Mouse (Mus musculus): ENCODE measurements around the gene Insl3. TPM values are rescaled to one million over a fixed set of nuclear protein-coding genes. Genes with fewer than 3 reads are reported as not detected.

Insl3 gene
- polyA plus RNA-seq, 1 experiment from 2014 or later: 1.1 TPM

GRCm38 (mm10) chr8:71678216-71678615 is 10.8 kb upstream of the Insl3 start:
- H3K4me3 ChIP-seq (replicated peaks): no peak overlapping the region
- H3K4me1 ChIP-seq: peaks cover 40% of the 10 kb centered on the region
- H3K9ac ChIP-seq: no peak overlapping the region
- no peak overlapping the region for H3K4me2 ChIP-seq (replicated peaks)
- no peak for ATAC-seq (ENCODE audit: insufficient number of reproducible peaks, low FRiP score, low TSS enrichment, low read depth)
- WGBS: 67% methylated on average over 4 of the region's 4 CpGs
- H3K27me3 ChIP-seq: peaks cover 65% of the 10 kb centered on the region
- no peaks in the 10 kb centered on the region for H3K36me3 ChIP-seq
- no peak overlapping the region for H3K27ac ChIP-seq (replicated peaks)
- H3K9me3 ChIP-seq (replicated peaks): no peaks in the 10 kb centered on the region

GRCm38 (mm10) chr8:71679116-71679515 is 9.9 kb upstream of the Insl3 start:
- peak overlapping the region; percentile 28 for H3K4me3 ChIP-seq (replicated peaks)
- ATAC-seq (ENCODE audit: insufficient number of reproducible peaks, low FRiP score, low TSS enrichment, low read depth): no peak
- H3K27me3 ChIP-seq: peaks cover 74% of the 10 kb centered on the region
- no peak overlapping the region for H3K27ac ChIP-seq (replicated peaks)
- whole genome bisulfite sequencing: 20% methylated on average over 16 of the region's 16 CpGs
- H3K9me3 ChIP-seq (replicated peaks): no peaks in the 10 kb centered on the region
- peak overlapping the region; percentile 42 for H3K4me2 ChIP-seq (replicated peaks)
- H3K9ac ChIP-seq: no peak overlapping the region
- H3K4me1 ChIP-seq: peaks cover 40% of the 10 kb centered on the region
- H3K36me3 ChIP-seq: no peaks in the 10 kb centered on the region

GRCm38 (mm10) chr8:71679550-71680168 is 9.4 kb upstream of the Insl3 start:
- H3K4me3 ChIP-seq (replicated peaks): peak overlapping the region; percentile 28
- H3K9ac ChIP-seq: no peak overlapping the region
- H3K27ac ChIP-seq (replicated peaks): no peak overlapping the region
- peaks cover 40% of the 10 kb centered on the region for H3K4me1 ChIP-seq
- 5% methylated on average over 46 of the region's 46 CpGs for WGBS
- peaks cover 79% of the 10 kb centered on the region for H3K27me3 ChIP-seq
- ATAC-seq (ENCODE audit: insufficient number of reproducible peaks, low FRiP score, low TSS enrichment, low read depth): no peak
- H3K9me3 ChIP-seq (replicated peaks): no peaks in the 10 kb centered on the region
- no peaks in the 10 kb centered on the region for H3K36me3 ChIP-seq
- H3K4me2 ChIP-seq (replicated peaks): peak overlapping the region; percentile 42

GRCm38 (mm10) chr8:71680471-71680870 is 8.5 kb upstream of the Insl3 start:
- no peak overlapping the region for H3K4me2 ChIP-seq (replicated peaks)
- no peak for ATAC-seq (ENCODE audit: insufficient number of reproducible peaks, low FRiP score, low TSS enrichment, low read depth)
- no peak overlapping the region for H3K9ac ChIP-seq
- no peak overlapping the region for H3K27ac ChIP-seq (replicated peaks)
- H3K36me3 ChIP-seq: no peaks in the 10 kb centered on the region
- peaks cover 85% of the 10 kb centered on the region for H3K27me3 ChIP-seq
- H3K4me1 ChIP-seq: peaks cover 41% of the 10 kb centered on the region
- 11% methylated on average over 21 of the region's 21 CpGs for WGBS
- H3K9me3 ChIP-seq (replicated peaks): no peaks in the 10 kb centered on the region
- 0 out of 2 replicates have a peak overlapping the region, but pooled peaks have one; percentile 3 for H3K4me3 ChIP-seq (replicated peaks)

- 12% methylated on average over 18 of the region's 18 CpGs for WGBS
- Histone ChIP-seq H3K36me3 (no peaks in the 10 kb centered on the region), H3K4me1 (peaks cover 42% of the 10 kb centered on the region), H3K4me3 (replicated peaks) (no peak overlapping the region), H3K9ac (no peak overlapping the region), H3K9me3 (replicated peaks) (no peaks in the 10 kb centered on the region), H3K27ac (replicated peaks) (no peak overlapping the region), H3K4me2 (replicated peaks) (no peak overlapping the region), H3K27me3 (peaks cover 92% of the 10 kb centered on the region)
- ATAC-seq (ENCODE audit: insufficient number of reproducible peaks, low FRiP score, low TSS enrichment, low read depth): no peak
These were observed 7.6 kb upstream of the Insl3 start for GRCm38 (mm10) chr8:71681369-71681915.

GRCm38 (mm10) chr8:71682832-71683231 is 6.2 kb upstream of the Insl3 start:
- H3K9ac ChIP-seq: no peak overlapping the region
- no peak for ATAC-seq (ENCODE audit: insufficient number of reproducible peaks, low FRiP score, low TSS enrichment, low read depth)
- H3K4me2 ChIP-seq (replicated peaks): no peak overlapping the region
- peaks cover 100% of the 10 kb centered on the region for H3K27me3 ChIP-seq
- H3K4me1 ChIP-seq: peaks cover 48% of the 10 kb centered on the region
- WGBS: 56% methylated on average over 12 of the region's 12 CpGs
- H3K9me3 ChIP-seq (replicated peaks): no peaks in the 10 kb centered on the region
- no peak overlapping the region for H3K27ac ChIP-seq (replicated peaks)
- no peaks in the 10 kb centered on the region for H3K36me3 ChIP-seq
- H3K4me3 ChIP-seq (replicated peaks): no peak overlapping the region

GRCm38 (mm10) chr8:71684701-71685100 is 4.3 kb upstream of the Insl3 start:
- WGBS: 16% methylated on average over 10 of the region's 10 CpGs
- Histone ChIP-seq H3K27me3 (peaks cover 100% of the 10 kb centered on the region), H3K4me1 (peaks cover 41% of the 10 kb centered on the region), H3K4me3 (replicated peaks) (no peak overlapping the region), H3K27ac (replicated peaks) (no peak overlapping the region), H3K36me3 (no peaks in the 10 kb centered on the region), H3K9ac (no peak overlapping the region), H3K9me3 (replicated peaks) (no peaks in the 10 kb centered on the region), H3K4me2 (replicated peaks) (no peak overlapping the region)
- ATAC-seq (ENCODE audit: insufficient number of reproducible peaks, low FRiP score, low TSS enrichment, low read depth): no peak

- 6% methylated on average over 29 of the region's 29 CpGs for WGBS
- H3K36me3 ChIP-seq: no peaks in the 10 kb centered on the region
- H3K27me3 ChIP-seq: peaks cover 100% of the 10 kb centered on the region
- no peaks in the 10 kb centered on the region for H3K9me3 ChIP-seq (replicated peaks)
- no peak overlapping the region for H3K27ac ChIP-seq (replicated peaks)
- peaks cover 34% of the 10 kb centered on the region for H3K4me1 ChIP-seq
- peak overlapping the region; percentile 16 for H3K4me3 ChIP-seq (replicated peaks)
- ATAC-seq (ENCODE audit: insufficient number of reproducible peaks, low FRiP score, low TSS enrichment, low read depth): no peak
- peak overlapping the region; percentile 41 for H3K4me2 ChIP-seq (replicated peaks)
- no peak overlapping the region for H3K9ac ChIP-seq
These were observed 3.4 kb upstream of the Insl3 start for GRCm38 (mm10) chr8:71685573-71685972.

GRCm38 (mm10) chr8:71686143-71686734 is 2.8 kb upstream of the Insl3 start:
- Histone ChIP-seq H3K36me3 (no peaks in the 10 kb centered on the region), H3K9ac (no peak overlapping the region), H3K4me2 (replicated peaks) (peak overlapping the region; percentile 41), H3K4me1 (peaks cover 29% of the 10 kb centered on the region), H3K4me3 (replicated peaks) (peak overlapping the region; percentile 16), H3K27ac (replicated peaks) (no peak overlapping the region), H3K27me3 (peaks cover 100% of the 10 kb centered on the region), H3K9me3 (replicated peaks) (no peaks in the 10 kb centered on the region)
- peak; percentile 22; the same call in 1 of the 2 replicates for ATAC-seq (ENCODE audit: insufficient number of reproducible peaks, low FRiP score, low TSS enrichment, low read depth)
- 3% methylated on average over 23 of the region's 23 CpGs for WGBS

GRCm38 (mm10) chr8:71687616-71688015 is 1.4 kb upstream of the Insl3 start:
- peaks cover 27% of the 10 kb centered on the region for H3K4me1 ChIP-seq
- no peak overlapping the region for H3K4me2 ChIP-seq (replicated peaks)
- no peak overlapping the region for H3K9ac ChIP-seq
- H3K4me3 ChIP-seq (replicated peaks): no peak overlapping the region
- WGBS: 2% methylated on average over 8 of the region's 8 CpGs
- no peak overlapping the region for H3K27ac ChIP-seq (replicated peaks)
- H3K36me3 ChIP-seq: no peaks in the 10 kb centered on the region
- no peaks in the 10 kb centered on the region for H3K9me3 ChIP-seq (replicated peaks)
- H3K27me3 ChIP-seq: peaks cover 100% of the 10 kb centered on the region
- ATAC-seq (ENCODE audit: insufficient number of reproducible peaks, low FRiP score, low TSS enrichment, low read depth): no peak

- Histone ChIP-seq H3K36me3 (no peaks in the 10 kb centered on the region), H3K27me3 (peaks cover 91% of the 10 kb centered on the region), H3K4me1 (peaks cover 19% of the 10 kb centered on the region), H3K4me2 (replicated peaks) (no peak overlapping the region; the same call in 1 of the 2 replicates), H3K27ac (replicated peaks) (no peak overlapping the region), H3K9ac (no peak overlapping the region), H3K9me3 (replicated peaks) (no peaks in the 10 kb centered on the region), H3K4me3 (replicated peaks) (0 out of 2 replicates have a peak overlapping the region, but pooled peaks have one; percentile 2)
- ATAC-seq (ENCODE audit: insufficient number of reproducible peaks, low FRiP score, low TSS enrichment, low read depth): no peak
- WGBS: 7% methylated on average over 30 of the region's 30 CpGs
These were observed 3.5 kb downstream of the Insl3 start for GRCm38 (mm10) chr8:71692509-71692908.
